Mouse (Mus musculus): ENCODE measurements at regions not wholly inside any gene's neighbourhood (a gene's known extent, or its start where the extent isn't known, plus 50 kb on each side); places are given as distances from the start of the nearest gene placed in this dataset.
A peak's percentile ranks its signal among the peaks of the same experiment; 100 is the strongest.

DNA sequence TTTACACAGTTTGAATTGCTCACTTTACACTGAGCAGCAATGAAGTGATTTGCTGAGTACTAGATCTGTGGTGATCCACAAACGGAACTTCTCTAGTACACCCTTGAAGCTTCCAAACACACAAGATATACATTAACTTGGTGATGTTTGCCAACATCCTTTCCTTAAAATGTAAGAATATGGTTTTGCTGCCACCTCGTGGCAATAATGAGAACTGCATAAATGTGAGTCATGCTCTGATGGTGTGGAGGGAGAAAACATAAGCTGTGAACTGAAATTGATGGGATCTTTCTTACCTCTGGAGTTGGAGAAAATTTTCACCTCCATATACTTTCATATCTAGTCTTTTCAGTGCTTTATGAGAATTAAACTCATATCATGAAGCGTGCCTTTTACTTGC is 51.6 kb downstream of the Bex3 start:
- intact Hi-C loops (cut with DNase I), result loop anchor here (5.0 kb wide), 2 partner anchors 84 to 274 kb away; no protein-coding TSS in a partner anchor
- DNase-seq (ENCODE audit: low spot score in 2 of 2), result peak; percentile 57 to 69

DNA sequence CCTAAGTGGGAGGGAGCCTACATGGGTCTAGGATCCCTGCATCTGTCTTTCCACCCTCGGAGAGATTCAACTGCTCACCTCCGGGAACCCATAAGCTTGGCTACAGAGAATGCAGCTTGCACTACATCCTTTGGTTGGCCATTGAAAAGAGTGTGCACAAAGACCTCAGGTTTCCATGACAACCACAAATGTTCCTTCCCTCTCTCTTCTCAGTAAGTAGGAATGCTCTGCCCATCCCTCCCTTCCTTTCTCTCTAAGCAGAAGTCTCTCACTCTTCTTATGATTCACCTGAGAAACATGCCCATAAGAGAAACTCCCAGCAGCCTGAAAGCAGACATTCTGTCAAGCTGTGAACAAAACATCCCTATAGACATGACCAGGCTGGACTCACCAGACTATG is 95.8 kb downstream of the Bex3 start:
- DNase-seq (ENCODE audit: low spot score in 2 of 2), result peak in 1 of 2 experiments; percentile 1

More for the DNA sequence above, 95.8 kb downstream of the Bex3 start:
- intact Hi-C loops (cut with DNase I), result no loop called here

All from left cerebral cortex, postnatal 25 days (tissue).